Mouse (Mus musculus): ENCODE measurements around the gene Ppp1r3c. TPM values are rescaled to one million over a fixed set of nuclear protein-coding genes. Genes with fewer than 3 reads are reported as not detected.

The Ppp1r3c gene
- polyA plus RNA-seq, 1 experiment from 2014 or later: 53.3 TPM

- Histone ChIP-seq H3K36me3 (no peaks in the 10 kb centered on the region), H3K27ac (ENCODE audit: poor library complexity, severe bottlenecking) (no peak overlapping the region), H3K4me1 (replicated peaks) (peaks cover 51% of the 10 kb centered on the region), H3K9ac (no peak overlapping the region), H3K9me3 (replicated peaks) (no peaks in the 10 kb centered on the region), H3K4me3 (no peak overlapping the region), H3K27me3 (replicated peaks) (no peaks in the 10 kb centered on the region), H3K4me2 (no peak overlapping the region)
- ATAC-seq (ENCODE audit: insufficient number of reproducible peaks, low FRiP score): no peak
- 76% methylated on average over 3 of the region's 3 CpGs for WGBS
Measured at GRCm38 (mm10) chr19:36698200-36698599, 38.3 kb downstream of the Ppp1r3c start.

- no peaks in the 10 kb centered on the region for H3K9me3 ChIP-seq (replicated peaks)
- H3K36me3 ChIP-seq: no peaks in the 10 kb centered on the region
- peak overlapping the region; percentile 94 for H3K27ac ChIP-seq (ENCODE audit: poor library complexity, severe bottlenecking)
- no peak overlapping the region for H3K4me3 ChIP-seq
- H3K4me1 ChIP-seq (replicated peaks): peaks cover 45% of the 10 kb centered on the region
- no peaks in the 10 kb centered on the region for H3K27me3 ChIP-seq (replicated peaks)
- H3K4me2 ChIP-seq: peak overlapping the region; percentile 14; the same call in 1 of the 2 replicates
- peak overlapping the region; percentile 42 for H3K9ac ChIP-seq
- ATAC-seq (ENCODE audit: insufficient number of reproducible peaks, low FRiP score): peak; percentile 63
- 20% methylated on average over 7 of the region's 7 CpGs for WGBS
Measured at GRCm38 (mm10) chr19:36696601-36697122, 39.8 kb downstream of the Ppp1r3c start.

GRCm38 (mm10) chr19:36693530-36693929 is 42.9 kb downstream of the Ppp1r3c start:
- WGBS: 64% methylated on average over 2 of the region's 2 CpGs
- Histone ChIP-seq H3K9me3 (replicated peaks) (no peaks in the 10 kb centered on the region), H3K27me3 (replicated peaks) (no peaks in the 10 kb centered on the region), H3K4me1 (replicated peaks) (peaks cover 60% of the 10 kb centered on the region), H3K4me3 (no peak overlapping the region), H3K27ac (ENCODE audit: poor library complexity, severe bottlenecking) (no peak overlapping the region), H3K4me2 (no peak overlapping the region), H3K36me3 (no peaks in the 10 kb centered on the region), H3K9ac (no peak overlapping the region)
- no peak for ATAC-seq (ENCODE audit: insufficient number of reproducible peaks, low FRiP score)

GRCm38 (mm10) chr19:36691941-36692340 is 44.5 kb downstream of the Ppp1r3c start:
- H3K4me2 ChIP-seq: no peak overlapping the region

GRCm38 (mm10) chr19:36691245-36691644 is 45.2 kb downstream of the Ppp1r3c start:
- peaks cover 56% of the 10 kb centered on the region for H3K4me1 ChIP-seq (replicated peaks)
- H3K4me3 ChIP-seq: no peak overlapping the region
- no peaks in the 10 kb centered on the region for H3K36me3 ChIP-seq
- WGBS: 88% methylated on average over 2 of the region's 2 CpGs
- H3K27ac ChIP-seq (ENCODE audit: poor library complexity, severe bottlenecking): no peak overlapping the region; the same call in 1 of the 2 replicates
- no peak overlapping the region for H3K4me2 ChIP-seq
- no peak overlapping the region for H3K9ac ChIP-seq
- no peaks in the 10 kb centered on the region for H3K9me3 ChIP-seq (replicated peaks)
- H3K27me3 ChIP-seq (replicated peaks): no peaks in the 10 kb centered on the region
- no peak for ATAC-seq (ENCODE audit: insufficient number of reproducible peaks, low FRiP score)

More at GRCm38 (mm10) chr19:36691941-36692340, 44.5 kb downstream of the Ppp1r3c start:
- H3K27ac ChIP-seq (ENCODE audit: poor library complexity, severe bottlenecking): no peak overlapping the region
- no peaks in the 10 kb centered on the region for H3K9me3 ChIP-seq (replicated peaks)
- no peak overlapping the region for H3K4me3 ChIP-seq
- peaks cover 60% of the 10 kb centered on the region for H3K4me1 ChIP-seq (replicated peaks)
- no peak overlapping the region for H3K9ac ChIP-seq
- no peak for ATAC-seq (ENCODE audit: insufficient number of reproducible peaks, low FRiP score)
- H3K36me3 ChIP-seq: no peaks in the 10 kb centered on the region
- H3K27me3 ChIP-seq (replicated peaks): no peaks in the 10 kb centered on the region
- WGBS: 77% methylated on average over 5 of the region's 5 CpGs

GRCm38 (mm10) chr19:36689205-36689604 is 47.2 kb downstream of the Ppp1r3c start:
- H3K27ac ChIP-seq (ENCODE audit: poor library complexity, severe bottlenecking): peak overlapping the region; percentile 99
- peak overlapping the region; percentile 52 for H3K4me2 ChIP-seq
- H3K27me3 ChIP-seq (replicated peaks): no peaks in the 10 kb centered on the region
- ATAC-seq (ENCODE audit: insufficient number of reproducible peaks, low FRiP score): peak; percentile 51; the same call in 1 of the 2 replicates
- 12% methylated on average over 5 of the region's 5 CpGs for WGBS
- no peaks in the 10 kb centered on the region for H3K36me3 ChIP-seq
- H3K4me1 ChIP-seq (replicated peaks): peaks cover 60% of the 10 kb centered on the region
- no peaks in the 10 kb centered on the region for H3K9me3 ChIP-seq (replicated peaks)
- peak overlapping the region; percentile 67 for H3K9ac ChIP-seq
- peak overlapping the region; percentile 15 for H3K4me3 ChIP-seq

- 0 out of 2 replicates have a peak overlapping the region, but pooled peaks have one; percentile 5 for H3K4me3 ChIP-seq
- ATAC-seq (ENCODE audit: insufficient number of reproducible peaks, low FRiP score): peak; percentile 73
- peak overlapping the region; percentile 52 for H3K4me2 ChIP-seq
- H3K9ac ChIP-seq: peak overlapping the region; percentile 67; the same call in 1 of the 2 replicates
- no peaks in the 10 kb centered on the region for H3K36me3 ChIP-seq
- 49% methylated on average over 8 of the region's 8 CpGs for WGBS
- no peaks in the 10 kb centered on the region for H3K27me3 ChIP-seq (replicated peaks)
- H3K27ac ChIP-seq (ENCODE audit: poor library complexity, severe bottlenecking): peak overlapping the region; percentile 99
- peaks cover 62% of the 10 kb centered on the region for H3K4me1 ChIP-seq (replicated peaks)
- no peaks in the 10 kb centered on the region for H3K9me3 ChIP-seq (replicated peaks)
Measured at GRCm38 (mm10) chr19:36687843-36688637, 48.4 kb downstream of the Ppp1r3c start.

GRCm38 (mm10) chr19:36687044-36687443 is 49.4 kb downstream of the Ppp1r3c start:
- ATAC-seq (ENCODE audit: insufficient number of reproducible peaks, low FRiP score): no peak
- 78% methylated on average over 9 of the region's 9 CpGs for WGBS
- no peak overlapping the region for H3K4me3 ChIP-seq
- no peaks in the 10 kb centered on the region for H3K36me3 ChIP-seq
- H3K27me3 ChIP-seq (replicated peaks): no peaks in the 10 kb centered on the region
- H3K9me3 ChIP-seq (replicated peaks): no peaks in the 10 kb centered on the region
- 0 out of 2 replicates have a peak overlapping the region, but pooled peaks have one; percentile 20 for H3K9ac ChIP-seq
- H3K4me2 ChIP-seq: no peak overlapping the region
- peak overlapping the region; percentile 99 for H3K27ac ChIP-seq (ENCODE audit: poor library complexity, severe bottlenecking)
- peaks cover 64% of the 10 kb centered on the region for H3K4me1 ChIP-seq (replicated peaks)

- H3K9ac ChIP-seq: no peak overlapping the region
- 88% methylated on average over 11 of the region's 11 CpGs for WGBS
- no peaks in the 10 kb centered on the region for H3K36me3 ChIP-seq
- no peaks in the 10 kb centered on the region for H3K27me3 ChIP-seq (replicated peaks)
- H3K4me2 ChIP-seq: no peak overlapping the region
- peaks cover 72% of the 10 kb centered on the region for H3K4me1 ChIP-seq (replicated peaks)
- H3K4me3 ChIP-seq: no peak overlapping the region
- no peak overlapping the region; the same call in 1 of the 2 replicates for H3K27ac ChIP-seq (ENCODE audit: poor library complexity, severe bottlenecking)
- no peaks in the 10 kb centered on the region for H3K9me3 ChIP-seq (replicated peaks)
- ATAC-seq (ENCODE audit: insufficient number of reproducible peaks, low FRiP score): no peak
Measured at GRCm38 (mm10) chr19:36686016-36686415, 50.4 kb downstream of the Ppp1r3c start.

GRCm38 (mm10) chr19:36682560-36682959 is 53.9 kb downstream of the Ppp1r3c start:
- no peaks in the 10 kb centered on the region for H3K9me3 ChIP-seq (replicated peaks)
- WGBS: 23% methylated on average over 2 of the region's 2 CpGs
- peak; percentile 82 for ATAC-seq (ENCODE audit: insufficient number of reproducible peaks, low FRiP score)
- H3K4me2 ChIP-seq: no peak overlapping the region; the same call in 1 of the 2 replicates
- H3K4me1 ChIP-seq (replicated peaks): peaks cover 68% of the 10 kb centered on the region
- no peaks in the 10 kb centered on the region for H3K36me3 ChIP-seq
- no peaks in the 10 kb centered on the region for H3K27me3 ChIP-seq (replicated peaks)
- H3K9ac ChIP-seq: no peak overlapping the region
- H3K4me3 ChIP-seq: no peak overlapping the region
- peak overlapping the region; percentile 93 for H3K27ac ChIP-seq (ENCODE audit: poor library complexity, severe bottlenecking)

Data from heart, embryonic 12.5 days (tissue).